Mouse (Mus musculus): Measurements from ENCODE around the gene Cntn4. TPM values are rescaled to one million over a fixed set of nuclear protein-coding genes. Genes with fewer than 3 reads are reported as not detected.

Cntn4 gene
- polyA plus RNA-seq (2012; rRNA removed): 9.7 and 12.1 TPM in 2 replicates

GRCm38 (mm10) chr6:105677149-105678031 is at the start of gene Cntn4:
Gene Cntn4 (plus strand): TSS chr6:105677660.
- no peak for DNase-seq (ENCODE audit: low spot score)

- no peak for DNase-seq (ENCODE audit: low spot score)
These were observed 3.2 kb upstream of the Cntn4 start for GRCm38 (mm10) chr6:105674276-105674675.

- no peak for DNase-seq (ENCODE audit: low spot score)
These were observed 2.4 kb upstream of the Cntn4 start for GRCm38 (mm10) chr6:105675099-105675498.

GRCm38 (mm10) chr6:105676637-105677036 is 823 bp upstream of the Cntn4 start:
- no peak for DNase-seq (ENCODE audit: low spot score)

- no peak for DNase-seq (ENCODE audit: low spot score)
These were observed 1.3 kb downstream of the Cntn4 start for GRCm38 (mm10) chr6:105678778-105679177.

- DNase-seq (ENCODE audit: low spot score): no peak
These were observed 4.0 kb downstream of the Cntn4 start for GRCm38 (mm10) chr6:105681496-105681895.

- DNase-seq (ENCODE audit: low spot score): no peak
These were observed 5.8 kb downstream of the Cntn4 start for GRCm38 (mm10) chr6:105683251-105683650.

- no peak for DNase-seq (ENCODE audit: low spot score)
These were observed 6.7 kb downstream of the Cntn4 start for GRCm38 (mm10) chr6:105684123-105684522.

- DNase-seq (ENCODE audit: low spot score): no peak
These were observed 10.7 kb downstream of the Cntn4 start for GRCm38 (mm10) chr6:105688195-105688594.

- DNase-seq (ENCODE audit: low spot score): no peak
These were observed 64.6 kb downstream of the Cntn4 start for GRCm38 (mm10) chr6:105742026-105742425.

GRCm38 (mm10) chr6:105780616-105781015 is 103.2 kb downstream of the Cntn4 start:
- no peak for DNase-seq (ENCODE audit: low spot score)

- DNase-seq (ENCODE audit: low spot score): no peak
These were observed 111.0 kb downstream of the Cntn4 start for GRCm38 (mm10) chr6:105788462-105788861.

- no peak for DNase-seq (ENCODE audit: low spot score)
These were observed 157.6 kb downstream of the Cntn4 start for GRCm38 (mm10) chr6:105835099-105835498.

- DNase-seq (ENCODE audit: low spot score): no peak
These were observed 169.8 kb downstream of the Cntn4 start for GRCm38 (mm10) chr6:105847296-105847695.

GRCm38 (mm10) chr6:105892838-105893237 is 215.4 kb downstream of the Cntn4 start:
- DNase-seq (ENCODE audit: low spot score): no peak

- no peak for DNase-seq (ENCODE audit: low spot score)
These were observed 261.0 kb downstream of the Cntn4 start for GRCm38 (mm10) chr6:105938485-105938884.

- DNase-seq (ENCODE audit: low spot score): no peak
These were observed 261.8 kb downstream of the Cntn4 start for GRCm38 (mm10) chr6:105939303-105939702.

- no peak for DNase-seq (ENCODE audit: low spot score)
These were observed 263.1 kb downstream of the Cntn4 start for GRCm38 (mm10) chr6:105940591-105940990.

- no peak for DNase-seq (ENCODE audit: low spot score)
These were observed 314.0 kb downstream of the Cntn4 start for GRCm38 (mm10) chr6:105991492-105991891.

GRCm38 (mm10) chr6:106013018-106013417 is 335.6 kb downstream of the Cntn4 start:
- no peak for DNase-seq (ENCODE audit: low spot score)

- DNase-seq (ENCODE audit: low spot score): no peak
These were observed 337.7 kb downstream of the Cntn4 start for GRCm38 (mm10) chr6:106015126-106015525.

- no peak for DNase-seq (ENCODE audit: low spot score)
These were observed 371.4 kb downstream of the Cntn4 start for GRCm38 (mm10) chr6:106048878-106049277.

- no peak for DNase-seq (ENCODE audit: low spot score)
These were observed 378.7 kb downstream of the Cntn4 start for GRCm38 (mm10) chr6:106056123-106056522.

Data from urinary bladder, adult 2 months (tissue).